Mouse (Mus musculus) testis, adult 10 weeks (tissue): ENCODE data around the gene Ddx42. TPM values are rescaled to one million over a fixed set of nuclear protein-coding genes. Genes with fewer than 3 reads are reported as not detected.

Experiments used
- polyA plus RNA-seq: library from polyadenylated mRNA; stranded (reverse); fragments of 350-450 nt; fragmentation: Illumina TruSeq; extraction: RNeasy Lipid Tissue Mini Kit (QIAGEN cat#74804); gene quantifications from one replicate; pipeline ENCODE4 v1.2.3, GENCODE M21; 2014; ENCODE audit warnings: low read depth, low replicate concordance

The Ddx42 gene
- polyA plus RNA-seq = 47.3 TPM

DNA sequence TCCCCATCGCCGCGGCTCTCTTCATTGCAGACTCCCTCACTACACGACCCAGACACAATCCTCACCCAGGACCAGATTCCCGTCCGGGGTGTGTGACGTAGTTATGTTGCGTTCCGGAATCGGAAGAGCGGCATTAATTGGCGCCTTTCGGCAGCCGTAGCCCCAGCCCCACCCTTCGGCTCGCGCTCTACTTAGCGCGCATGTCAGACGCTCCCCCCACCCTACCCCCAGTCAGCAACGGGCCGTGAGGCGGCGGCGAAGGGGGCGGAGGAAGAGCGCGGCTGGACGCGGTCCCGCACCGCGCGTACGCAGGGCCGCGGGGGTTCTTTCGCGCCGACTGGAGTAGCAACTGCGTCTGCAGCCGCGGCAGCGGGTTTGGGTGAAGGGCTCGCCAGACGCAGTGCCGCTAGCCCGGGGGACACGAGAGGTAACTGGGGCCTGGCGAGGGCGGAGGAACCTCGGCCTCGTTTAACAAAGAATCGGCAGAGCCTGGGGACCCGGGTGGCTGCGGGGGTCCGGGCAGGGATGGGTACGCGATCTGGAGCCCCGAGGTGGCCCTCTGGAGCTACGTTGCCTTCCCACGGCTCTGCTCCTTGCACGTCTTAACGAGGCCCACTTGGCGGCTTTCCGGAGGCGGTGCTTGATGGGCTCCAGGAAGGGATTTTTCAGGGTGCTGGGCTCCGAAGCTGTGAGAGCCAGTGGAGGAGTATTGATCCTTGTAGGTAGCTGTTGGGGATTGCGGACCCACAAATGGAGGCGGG, at the start of gene Ddx42:
Ddx42 (plus strand) TSS at position 197 of the 761 bp plus-strand sequence.

DNA sequence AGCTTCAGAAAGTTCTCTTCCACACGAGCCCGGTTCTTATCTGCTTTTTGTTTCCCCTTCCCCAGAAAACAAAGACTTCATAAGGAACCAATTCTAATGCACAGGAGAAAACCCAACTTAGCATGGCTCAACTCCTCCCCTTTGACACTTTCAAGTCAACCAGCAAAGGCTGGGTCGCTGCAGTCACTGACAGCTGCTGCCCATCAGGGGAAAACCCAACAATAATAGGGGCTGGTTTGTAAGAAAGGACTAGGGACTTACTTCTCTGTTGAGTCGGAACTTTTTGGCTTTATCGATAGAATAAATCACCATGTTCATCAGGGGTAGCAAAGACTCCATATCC, 14.6 kb upstream of the Ddx42 start, which contains the start of gene Strada:
Strada (minus strand) TSS at position 46 of the 343 bp plus-strand sequence.

DNA sequence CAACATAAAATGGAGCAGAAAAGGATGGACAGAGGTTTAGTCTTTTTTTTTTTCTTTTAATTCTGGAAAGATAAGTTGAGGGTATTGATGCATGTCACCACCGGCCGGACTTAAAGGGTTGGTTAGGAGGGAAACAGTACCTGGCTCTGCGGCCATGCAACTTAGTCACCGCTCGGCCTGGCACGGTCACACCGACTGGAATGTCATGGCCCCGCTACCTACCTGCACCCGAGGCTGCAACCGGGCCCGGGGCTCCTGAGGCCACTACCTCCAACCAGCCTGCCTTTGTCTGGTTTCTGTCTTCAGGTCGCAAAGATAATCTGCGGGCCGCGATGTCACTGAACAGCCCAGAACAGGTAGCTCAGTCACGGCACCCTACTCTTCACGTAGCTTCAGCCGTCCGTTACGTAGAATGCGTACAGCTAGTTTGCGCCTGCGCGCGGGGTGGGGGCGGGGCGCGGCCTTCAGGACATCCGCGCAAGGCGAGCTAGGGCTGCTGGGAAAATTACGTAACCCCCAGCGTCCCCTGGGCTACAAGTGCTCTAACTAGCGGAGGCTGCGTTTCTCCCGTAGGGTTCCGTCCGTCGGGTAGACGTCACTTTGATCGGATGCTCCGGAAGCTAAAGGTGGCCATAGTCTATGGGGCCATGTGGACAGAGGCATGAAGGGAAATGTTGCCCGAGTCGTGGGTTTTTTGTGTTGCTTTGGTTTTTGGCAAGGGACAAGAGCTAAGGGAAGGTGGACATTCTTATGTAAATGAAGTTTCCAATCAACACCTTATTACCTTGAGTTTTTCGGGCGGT, 598 bp upstream of the Ddx42 start, which contains the start of gene Ccdc47:
Ccdc47 (minus strand) TSS at position 418 of the 803 bp plus-strand sequence.

DNA sequence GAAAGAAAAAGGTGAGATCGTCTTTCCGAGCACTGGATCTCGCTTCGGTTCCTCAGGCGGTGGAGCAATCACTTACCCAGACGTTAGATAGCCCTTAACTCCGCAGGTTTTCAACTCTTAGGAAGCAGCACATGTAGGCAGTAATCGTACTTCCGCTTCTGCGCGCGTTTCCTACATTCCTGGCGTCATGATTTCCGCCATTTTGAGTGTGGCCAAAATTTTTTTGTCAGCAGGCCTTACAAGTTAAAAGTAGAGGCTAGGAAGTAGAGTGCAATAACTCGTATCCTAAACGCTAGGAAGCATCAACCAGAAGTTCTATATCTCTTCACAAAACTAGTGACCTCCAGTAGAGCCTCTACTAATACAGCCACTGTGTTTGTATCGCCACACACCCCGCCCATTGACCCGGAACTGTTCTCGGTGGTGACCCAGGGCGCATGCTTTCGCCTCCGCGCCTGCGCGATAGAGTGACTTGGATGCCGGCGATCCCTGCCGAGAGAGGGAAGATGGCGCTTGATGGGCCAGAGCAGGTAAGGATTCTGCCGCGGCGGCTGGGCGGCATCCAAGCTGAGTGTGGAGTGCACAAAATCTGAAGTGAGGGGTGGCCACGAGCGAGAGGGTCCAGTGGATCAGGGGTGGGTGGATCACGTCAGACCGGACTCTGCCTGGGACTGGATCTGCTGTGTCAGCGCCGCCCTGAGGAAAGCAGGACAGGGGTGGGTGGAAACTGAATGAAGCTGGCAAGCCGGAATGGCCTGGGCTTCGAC, 39.1 kb downstream of the Ddx42 start, which contains the start of the genes Ftsj3 and Psmc5:
Ftsj3 (minus strand) TSS at position 395 of the 767 bp plus-strand sequence.
Psmc5 (plus strand) TSS at position 470 of the 767 bp plus-strand sequence.

DNA sequence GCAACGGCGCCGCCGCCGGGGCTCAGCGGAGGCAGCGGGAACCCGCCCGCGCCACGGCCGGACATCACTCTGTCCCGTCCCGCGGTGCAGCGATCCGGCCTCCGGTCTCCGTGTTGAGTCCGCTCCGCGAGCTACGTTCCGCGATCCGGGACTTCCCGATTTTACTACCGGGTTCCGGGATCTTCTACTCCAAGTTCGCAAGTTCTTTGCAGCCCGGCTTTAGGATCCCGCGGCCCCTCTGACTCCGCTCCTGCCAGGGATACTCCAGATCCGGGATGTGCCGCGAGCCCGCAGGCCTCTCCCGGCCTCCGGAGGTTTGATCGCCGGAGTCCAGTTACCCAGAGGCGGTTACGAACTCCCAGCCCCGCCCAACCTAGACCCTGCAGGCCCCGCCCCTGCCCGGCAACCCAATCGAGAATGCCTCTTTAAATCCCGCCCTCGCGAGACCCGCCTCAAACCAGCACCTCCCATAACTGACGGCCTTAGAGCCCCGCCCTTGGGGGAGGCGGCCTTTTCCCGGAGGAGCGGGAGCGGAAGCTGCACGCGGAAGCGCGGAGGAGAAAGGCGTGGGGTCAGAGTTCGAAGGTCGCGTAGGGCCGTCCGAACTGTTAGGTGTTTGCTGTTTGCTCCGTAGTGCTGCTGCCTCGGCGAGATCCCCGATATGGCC, 56.1 kb downstream of the Ddx42 start, which contains the start of gene Smarcd2:
Smarcd2 (minus strand) TSS at position 329 of the 667 bp plus-strand sequence.

DNA sequence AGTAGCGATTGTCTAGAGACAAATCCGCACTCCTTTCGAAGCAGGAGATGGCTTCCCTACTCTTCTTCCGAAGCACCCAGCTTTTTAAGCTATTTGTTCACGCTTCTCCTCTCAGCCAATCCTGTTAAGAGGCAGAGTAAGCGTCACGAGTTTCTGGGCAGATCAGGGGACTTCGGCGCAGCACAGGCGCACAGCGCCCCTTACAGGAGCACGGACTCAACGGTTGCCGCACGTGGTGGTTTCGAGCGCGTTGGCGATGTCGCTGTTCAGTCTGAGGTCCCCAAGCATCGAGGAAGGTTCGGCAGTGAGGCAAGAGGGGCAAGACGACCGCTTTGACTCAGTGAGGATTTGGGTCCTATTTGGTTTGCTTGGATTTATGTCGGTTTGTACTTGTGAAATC, 59.7 kb downstream of the Ddx42 start, which contains the start of gene Tcam1:
Tcam1 (plus strand) TSS at position 219 of the 400 bp plus-strand sequence.

Other genes starting within 250 kb of the Ddx42 start
- gene Ace, start 249.0 kb upstream of the Ddx42 start, polyA plus RNA-seq = 208 TPM
- gene Ace3, start 222.3 kb upstream of the Ddx42 start, polyA plus RNA-seq = 19.8 TPM
- gene Kcnh6, start 208.8 kb upstream of the Ddx42 start, polyA plus RNA-seq = not detected
- gene Dcaf7, start 180.1 kb upstream of the Ddx42 start, polyA plus RNA-seq = 26.9 TPM
- 2.2 TPM for gene Taco1, start 150.9 kb upstream of the Ddx42 start, polyA plus RNA-seq
- 4.4 TPM for gene Map3k3, start 132.3 kb upstream of the Ddx42 start, polyA plus RNA-seq
- gene Gm10840, start 56.1 kb upstream of the Ddx42 start, polyA plus RNA-seq = 1.4 TPM
- 106 TPM for gene Limd2, start 56.1 kb upstream of the Ddx42 start, polyA plus RNA-seq
- gene Strada, start 14.8 kb upstream of the Ddx42 start, polyA plus RNA-seq = 72.2 TPM
- 42.5 TPM for gene Ccdc47, start 582 bp upstream of the Ddx42 start, polyA plus RNA-seq
- 18.6 TPM for gene Ftsj3, start 39.2 kb downstream of the Ddx42 start, polyA plus RNA-seq
- 40.5 TPM for gene Psmc5, start 39.2 kb downstream of the Ddx42 start, polyA plus RNA-seq
- 13.1 TPM for gene Smarcd2, start 56.0 kb downstream of the Ddx42 start, polyA plus RNA-seq
- 34.8 TPM for gene Tcam1, start 59.7 kb downstream of the Ddx42 start, polyA plus RNA-seq
- not detected for gene Gh, start 84.9 kb downstream of the Ddx42 start, polyA plus RNA-seq
- not detected for gene Cd79b, start 97.8 kb downstream of the Ddx42 start, polyA plus RNA-seq
- 0.29 TPM for gene Scn4a, start 136.4 kb downstream of the Ddx42 start, polyA plus RNA-seq
- gene Prr29, start 148.5 kb downstream of the Ddx42 start, polyA plus RNA-seq = not detected
- gene Icam2, start 171.1 kb downstream of the Ddx42 start, polyA plus RNA-seq = not detected